Mouse (Mus musculus) heart, adult 2 months (tissue): Measurements from ENCODE around the gene Gm20388.
A peak's percentile ranks its signal among the peaks of the same experiment; 100 is the strongest.

Experiments used
- CTCF ChIP-seq: fragments of 200-600 bp; IDR thresholded peaks from 2 replicates; pipeline ENCODE4 v1.8.1; 2022; ENCODE audit warnings: antibody characterized with exemption, mild to moderate bottlenecking, moderate library complexity
- EP300 ChIP-seq: fragments of 200-500 bp; IDR thresholded peaks from 2 replicates; pipeline ENCODE4 v1.6.1; 2011; ENCODE audit warnings: low read depth, low read length, control low read depth; ENCODE audit not compliant: insufficient read depth
- POLR2A ChIP-seq: fragments of 200-500 bp; IDR thresholded peaks from 2 replicates; pipeline ENCODE4 v1.6.1; 2011; ENCODE audit warnings: mild to moderate bottlenecking, low read depth, low read length, control low read depth; ENCODE audit not compliant: insufficient read depth

DNA sequence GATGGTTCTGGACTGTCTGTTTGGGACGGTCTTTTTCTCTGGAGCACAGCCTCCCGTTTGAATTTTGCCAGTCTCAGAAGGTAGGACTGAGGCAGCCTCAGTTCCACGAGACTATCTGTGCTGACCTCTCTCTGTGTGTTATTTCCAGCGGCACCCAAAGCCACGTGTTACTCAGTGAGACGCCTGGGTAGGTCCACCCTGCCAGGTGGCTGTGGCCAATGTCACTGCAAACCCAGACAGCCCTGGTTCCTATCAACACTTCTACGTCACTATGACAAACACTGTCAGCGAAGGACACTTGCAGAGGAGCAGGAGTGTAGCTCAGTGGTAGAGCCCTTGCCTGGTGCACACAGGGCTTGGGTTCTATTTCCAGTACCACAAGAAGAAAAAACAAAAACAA lies 3381.1 kb downstream of the Gm20388 start:
- no peak for TF ChIP-seq CTCF
- no peak for TF ChIP-seq POLR2A
- TF ChIP-seq EP300, result peak; percentile 90
